Mouse (Mus musculus) lung, adult 2 months (tissue): ENCODE measurements at regions not wholly inside any gene's neighbourhood (a gene's known extent, or its start where the extent isn't known, plus 50 kb on each side); places are given as distances from the start of the nearest gene placed in this dataset.

Experiments
- CTCF ChIP-seq: fragments of 200-500 bp; IDR thresholded peaks from 2 replicates; pipeline ENCODE4 v1.5.1; 2011; ENCODE audit warnings: mild to moderate bottlenecking, low read length, control low read depth; ENCODE audit not compliant: insufficient read depth
- POLR2A ChIP-seq: fragments of 200-500 bp; IDR thresholded peaks from 2 replicates; pipeline ENCODE4 v1.6.1; 2011; ENCODE audit warnings: low read depth, mild to moderate bottlenecking, control low read depth, low read length, borderline replicate concordance; ENCODE audit errors: extremely low read depth

GRCm38 (mm10) chr4:142350986-142351385 lies 111.8 kb upstream of the Kazn start:
- TF ChIP-seq POLR2A (no peak), CTCF (no peak)
